Mouse (Mus musculus): ENCODE data around the gene Cox5b. TPM values are rescaled to one million over a fixed set of nuclear protein-coding genes. Genes with fewer than 3 reads are reported as not detected.

Cox5b gene
- polyA plus RNA-seq, 1 experiment from 2014 or later = 1,082 TPM

DNA sequence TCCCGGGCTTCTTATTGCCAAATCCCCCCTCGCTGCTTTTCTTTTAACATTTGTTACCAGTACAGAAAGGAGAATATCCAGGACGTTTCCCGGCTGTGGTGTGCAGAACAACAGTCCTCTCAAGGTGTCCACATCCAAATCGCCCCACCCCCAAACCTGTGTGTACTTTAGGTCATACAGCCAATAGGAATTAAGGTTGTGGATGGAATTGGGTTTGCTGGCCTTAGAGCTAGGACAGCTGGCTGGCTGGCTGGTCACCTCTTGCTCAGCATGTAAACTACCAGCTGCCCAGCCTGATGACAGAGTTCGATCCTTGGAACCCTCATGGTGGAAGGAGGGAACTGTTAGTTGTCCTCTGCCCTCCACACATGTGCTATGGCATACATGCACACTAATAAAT lies 3.6 kb downstream of the Cox5b start:
- H3K27me3 ChIP-seq (replicated peaks) = no peaks in the 10 kb centered on the region
- H3K9ac ChIP-seq = no peak overlapping the region
- peaks cover 19% of the 10 kb centered on the region for H3K4me1 ChIP-seq
- H3K27ac ChIP-seq (replicated peaks) = no peak overlapping the region
- no peak for ATAC-seq (ENCODE audit: extremely low read depth, insufficient number of reproducible peaks, low FRiP score, low TSS enrichment)
- 85% methylated on average over 6 of the region's 6 CpGs for WGBS
- H3K36me3 ChIP-seq = peaks cover 45% of the 10 kb centered on the region
- no peaks in the 10 kb centered on the region for H3K9me3 ChIP-seq
- H3K4me2 ChIP-seq = no peak overlapping the region
- H3K4me3 ChIP-seq = no peak overlapping the region

GRCm38 (mm10) chr1:36696411-36696810 lies 5.2 kb downstream of the Cox5b start:
- H3K36me3 ChIP-seq = peaks cover 60% of the 10 kb centered on the region
- H3K27ac ChIP-seq (replicated peaks) = no peak overlapping the region
- ATAC-seq (ENCODE audit: extremely low read depth, insufficient number of reproducible peaks, low FRiP score, low TSS enrichment) = no peak
- peaks cover 15% of the 10 kb centered on the region for H3K4me1 ChIP-seq
- H3K4me3 ChIP-seq = no peak overlapping the region
- no peaks in the 10 kb centered on the region for H3K27me3 ChIP-seq (replicated peaks)
- 44% methylated on average over 6 of the region's 6 CpGs for WGBS
- no peak overlapping the region for H3K4me2 ChIP-seq
- H3K9ac ChIP-seq = 0 out of 2 replicates have a peak overlapping the region, but pooled peaks have one; percentile 19
- no peaks in the 10 kb centered on the region for H3K9me3 ChIP-seq

DNA sequence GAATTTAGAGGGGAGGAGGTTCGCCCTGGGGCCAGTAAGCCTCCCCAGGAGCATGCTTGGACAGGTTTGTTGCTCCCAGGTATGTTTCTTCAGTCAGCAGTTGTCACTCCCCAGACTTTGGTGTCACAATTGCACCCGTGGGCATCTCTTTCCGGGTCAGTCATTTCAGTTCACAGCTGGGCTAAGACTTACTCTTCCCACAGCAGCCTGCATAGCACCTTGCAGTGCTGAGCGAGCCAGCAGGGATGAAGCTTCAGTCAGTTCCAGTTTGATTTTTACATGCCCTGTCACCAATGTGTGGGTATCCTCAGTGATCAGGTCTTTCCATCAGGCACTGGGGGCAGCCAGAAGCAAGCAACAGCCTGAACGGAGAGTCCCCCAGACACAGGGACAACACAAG lies 5.8 kb downstream of the Cox5b start:
- 72% methylated on average over 5 of the region's 5 CpGs for WGBS
- no peak for ATAC-seq (ENCODE audit: extremely low read depth, insufficient number of reproducible peaks, low FRiP score, low TSS enrichment)
- Histone ChIP-seq H3K9me3 (no peaks in the 10 kb centered on the region), H3K4me1 (peaks cover 14% of the 10 kb centered on the region), H3K36me3 (peaks cover 67% of the 10 kb centered on the region), H3K9ac (no peak overlapping the region), H3K27ac (replicated peaks) (no peak overlapping the region), H3K27me3 (replicated peaks) (no peaks in the 10 kb centered on the region), H3K4me2 (no peak overlapping the region), H3K4me3 (no peak overlapping the region)

- H3K27ac ChIP-seq (replicated peaks) = no peak overlapping the region
- ATAC-seq (ENCODE audit: extremely low read depth, insufficient number of reproducible peaks, low FRiP score, low TSS enrichment) = no peak
- peaks cover 55% of the 10 kb centered on the region for H3K36me3 ChIP-seq
- H3K9ac ChIP-seq = 0 out of 2 replicates have a peak overlapping the region, but pooled peaks have one; percentile 16
- no peak overlapping the region for H3K4me2 ChIP-seq
- H3K4me1 ChIP-seq = peaks cover 28% of the 10 kb centered on the region
- no peaks in the 10 kb centered on the region for H3K9me3 ChIP-seq
- WGBS = 67% methylated on average over 2 of the region's 2 CpGs
- H3K4me3 ChIP-seq = no peak overlapping the region
- no peaks in the 10 kb centered on the region for H3K27me3 ChIP-seq (replicated peaks)
These were observed 15.9 kb downstream of the Cox5b start for GRCm38 (mm10) chr1:36707166-36707565.

- Histone ChIP-seq H3K9ac (peak overlapping the region; percentile 94), H3K27me3 (replicated peaks) (no peaks in the 10 kb centered on the region), H3K4me3 (no peak overlapping the region; the same call in 1 of the 2 replicates), H3K4me2 (0 out of 2 replicates have a peak overlapping the region, but pooled peaks have one; percentile 81), H3K9me3 (no peaks in the 10 kb centered on the region), H3K4me1 (peaks cover 28% of the 10 kb centered on the region), H3K27ac (replicated peaks) (no peak overlapping the region), H3K36me3 (peaks cover 48% of the 10 kb centered on the region)
- WGBS = 78% methylated on average over 3 of the region's 3 CpGs
- no peak for ATAC-seq (ENCODE audit: extremely low read depth, insufficient number of reproducible peaks, low FRiP score, low TSS enrichment)
These were observed 16.5 kb downstream of the Cox5b start for GRCm38 (mm10) chr1:36707797-36708196.

DNA sequence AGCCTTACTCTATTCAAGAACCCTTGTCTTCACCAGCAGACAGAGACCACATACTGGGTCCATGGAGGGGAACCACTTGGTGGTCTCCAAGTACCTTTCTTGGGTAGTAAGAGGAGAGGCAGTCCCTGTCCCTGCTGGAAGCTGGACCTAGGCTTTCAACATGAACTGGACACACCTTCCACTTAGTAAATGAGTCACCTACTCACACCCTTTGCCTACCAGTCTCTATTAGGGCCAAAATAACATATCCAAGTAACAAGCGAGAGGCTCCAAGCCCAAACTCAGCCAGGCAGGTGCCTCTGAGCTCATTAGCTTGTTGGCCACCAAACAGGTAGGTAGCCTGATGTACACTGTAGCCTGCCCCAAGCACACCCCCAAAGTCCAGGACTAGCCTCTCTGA lies 17.4 kb downstream of the Cox5b start:
- Histone ChIP-seq H3K27me3 (replicated peaks) (no peaks in the 10 kb centered on the region), H3K27ac (replicated peaks) (peak overlapping the region; percentile 93; the same call in 1 of the 2 replicates), H3K9me3 (no peaks in the 10 kb centered on the region), H3K36me3 (peaks cover 40% of the 10 kb centered on the region), H3K9ac (peak overlapping the region; percentile 94), H3K4me3 (peak overlapping the region; percentile 97), H3K4me1 (peaks cover 28% of the 10 kb centered on the region), H3K4me2 (peak overlapping the region; percentile 81)
- WGBS = 80% methylated on average over 1 of the region's 1 CpGs
- ATAC-seq (ENCODE audit: extremely low read depth, insufficient number of reproducible peaks, low FRiP score, low TSS enrichment) = no peak

- Histone ChIP-seq H3K4me3 (peak overlapping the region; percentile 97), H3K36me3 (peaks cover 34% of the 10 kb centered on the region), H3K4me2 (peak overlapping the region; percentile 81), H3K27me3 (replicated peaks) (no peaks in the 10 kb centered on the region), H3K9ac (peak overlapping the region; percentile 94), H3K27ac (replicated peaks) (peak overlapping the region; percentile 93), H3K4me1 (peaks cover 28% of the 10 kb centered on the region), H3K9me3 (no peaks in the 10 kb centered on the region)
- ATAC-seq (ENCODE audit: extremely low read depth, insufficient number of reproducible peaks, low FRiP score, low TSS enrichment) = peak; percentile 66
- under 1% methylated on average over 32 of the region's 33 CpGs for WGBS
These were observed 18.0 kb downstream of the Cox5b start for GRCm38 (mm10) chr1:36709055-36709853.

- peak; percentile 96 for ATAC-seq (ENCODE audit: extremely low read depth, insufficient number of reproducible peaks, low FRiP score, low TSS enrichment)
- Histone ChIP-seq H3K4me2 (peak within 1 kb of the TSS; percentile 81), H3K36me3 (peaks cover 28% of the 10 kb centered on the region)
These were observed 18.6 kb downstream of the Cox5b start, which contains the start of gene 4933424G06Rik for GRCm38 (mm10) chr1:36709854-36710280. TSS of gene 4933424G06Rik (plus strand) at chr1:36710149.

DNA sequence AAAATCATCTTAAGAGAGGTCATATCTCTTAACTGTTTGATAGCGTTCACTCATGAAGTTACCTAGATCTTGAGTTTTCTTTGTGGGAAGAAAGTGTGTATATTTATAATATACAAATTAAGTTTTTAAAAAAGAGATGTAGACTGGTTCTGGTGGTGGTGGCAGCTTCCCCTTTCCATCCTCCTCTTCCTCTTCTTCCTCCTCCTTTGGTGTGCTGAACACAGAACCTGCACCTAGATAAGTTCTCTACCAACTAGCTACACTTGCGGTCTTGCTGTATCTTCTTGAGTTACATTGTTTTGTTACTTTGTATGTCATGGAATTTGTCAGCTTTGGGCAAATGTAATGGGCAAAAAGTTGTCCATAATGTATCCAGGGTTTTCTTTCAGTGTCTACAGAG lies 19.9 kb downstream of the Cox5b start:
- Histone ChIP-seq H3K36me3 (peaks cover 15% of the 10 kb centered on the region), H3K9me3 (no peaks in the 10 kb centered on the region), H3K4me2 (no peak overlapping the region), H3K4me1 (peaks cover 28% of the 10 kb centered on the region), H3K4me3 (no peak overlapping the region), H3K27ac (replicated peaks) (no peak overlapping the region), H3K9ac (no peak overlapping the region), H3K27me3 (replicated peaks) (no peaks in the 10 kb centered on the region)
- WGBS = 86% methylated on average over 2 of the region's 2 CpGs
- ATAC-seq (ENCODE audit: extremely low read depth, insufficient number of reproducible peaks, low FRiP score, low TSS enrichment) = no peak

More at GRCm38 (mm10) chr1:36709854-36710280, 18.6 kb downstream of the Cox5b start, which contains the start of gene 4933424G06Rik:
- H3K4me1 ChIP-seq = peaks cover 28% of the 10 kb centered on the region
- under 1% methylated on average over 29 of the region's 29 CpGs for WGBS
- H3K4me3 ChIP-seq = peak within 1 kb of the TSS; percentile 97
- peak within 1 kb of the TSS; percentile 94 for H3K9ac ChIP-seq
- H3K27ac ChIP-seq (replicated peaks) = peak within 1 kb of the TSS; percentile 93
- H3K9me3 ChIP-seq = no peaks in the 10 kb centered on the region
- no peaks in the 10 kb centered on the region for H3K27me3 ChIP-seq (replicated peaks)

DNA sequence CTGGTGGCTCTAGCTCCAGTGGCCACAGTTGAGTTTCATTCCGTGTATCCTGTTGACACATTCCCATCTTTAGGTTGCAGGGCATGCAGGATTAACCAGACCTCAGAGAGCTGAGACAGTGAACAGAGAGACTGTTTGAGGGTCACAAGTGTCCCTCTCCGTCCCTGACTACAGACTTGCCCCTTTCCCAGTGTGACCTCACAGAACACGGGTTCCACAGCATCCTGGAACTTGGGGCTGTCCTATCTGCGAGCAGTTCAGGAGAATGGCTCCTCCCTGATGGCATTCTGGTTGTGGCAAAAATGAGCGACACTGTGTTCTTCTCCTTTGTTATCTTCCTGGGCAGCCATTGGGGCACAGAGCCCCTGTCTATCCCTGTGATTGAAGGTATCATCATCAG lies 23.1 kb downstream of the Cox5b start, which contains the start of gene Actr1b:
Gene Actr1b (minus strand): TSS at position 112 of the 400 bp plus-strand sequence.
- no peak within 1 kb of the TSS for H3K9ac ChIP-seq
- ATAC-seq (ENCODE audit: extremely low read depth, insufficient number of reproducible peaks, low FRiP score, low TSS enrichment) = no peak
- H3K4me1 ChIP-seq = peaks cover 4% of the 10 kb centered on the region; the same call in 1 of the 2 replicates
- no peaks in the 10 kb centered on the region for H3K9me3 ChIP-seq
- no peak within 1 kb of the TSS for H3K4me2 ChIP-seq
- H3K4me3 ChIP-seq = no peak within 1 kb of the TSS
- H3K36me3 ChIP-seq = no peaks in the 10 kb centered on the region
- H3K27ac ChIP-seq (replicated peaks) = no peak within 1 kb of the TSS
- 0 out of 2 replicates have a peak, but pooled peaks cover 5% of the 10 kb centered on the region for H3K27me3 ChIP-seq (replicated peaks)
- 69% methylated on average over 5 of the region's 5 CpGs for WGBS

GRCm38 (mm10) chr1:36718786-36719185 lies 27.5 kb downstream of the Cox5b start:
- H3K27me3 ChIP-seq (replicated peaks) = 0 out of 2 replicates have a peak, but pooled peaks cover 6% of the 10 kb centered on the region
- 69% methylated on average over 1 of the region's 1 CpGs for WGBS
- H3K9ac ChIP-seq = no peak overlapping the region
- no peak overlapping the region for H3K4me3 ChIP-seq
- no peaks in the 10 kb centered on the region for H3K4me1 ChIP-seq
- no peak for ATAC-seq (ENCODE audit: extremely low read depth, insufficient number of reproducible peaks, low FRiP score, low TSS enrichment)
- no peaks in the 10 kb centered on the region for H3K9me3 ChIP-seq
- no peaks in the 10 kb centered on the region for H3K36me3 ChIP-seq
- no peak overlapping the region for H3K4me2 ChIP-seq
- H3K27ac ChIP-seq (replicated peaks) = no peak overlapping the region
